Mouse (Mus musculus) neural tube, embryonic 11.5 days (tissue): ENCODE results near the gene Xirp1. TPM values are rescaled to one million over a fixed set of nuclear protein-coding genes. Genes with fewer than 3 reads are reported as not detected.
A peak's percentile ranks its signal among the peaks of the same experiment; 100 is the strongest.
"Not testable (repeated sequence)": the region's sequence is repeated elsewhere in the genome, so short reads cannot be mapped to it uniquely, and the experiment has no call there.

Experiments used
- ATAC-seq: fragments of 200-750 bp; cut with Nextera tagmentation; 2 replicates; pipeline ENCODE4 v1.8.0; 2017; ENCODE audit warnings: moderate number of reproducible peaks, mild to moderate bottlenecking, moderate TSS enrichment, moderate library complexity; ENCODE audit not compliant: insufficient read depth, low FRiP score, low TSS enrichment
- DNase-seq: peaks from one replicate; pipeline ENCODE4 v3.0.0-alpha.2; 2015; ENCODE audit warnings: low spot score
- H3K27ac ChIP-seq: fragments of 300-500 bp; sonication (generic); 2 replicates; pipeline ENCODE4 v1.5.1; 2014; ENCODE audit warnings: low read depth, mild to moderate bottlenecking, low read length
- H3K27me3 ChIP-seq: fragments of 300-500 bp; sonication (generic); 2 replicates; pipeline ENCODE4 v1.6.1; 2014; ENCODE audit warnings: mild to moderate bottlenecking, low read length, mixed read lengths; ENCODE audit not compliant: control insufficient read depth, insufficient read depth
- H3K36me3 ChIP-seq: fragments of 300-500 bp; sonication (generic); 2 replicates; pipeline ENCODE4 v1.6.1; 2014; ENCODE audit warnings: mild to moderate bottlenecking, low read length, moderate library complexity, mixed read lengths; ENCODE audit not compliant: control insufficient read depth, insufficient read depth
- H3K4me1 ChIP-seq: fragments of 300-500 bp; sonication (generic); 2 replicates; pipeline ENCODE4 v1.6.1; 2014; ENCODE audit warnings: low read length, mixed read lengths; ENCODE audit not compliant: control insufficient read depth, insufficient read depth
- H3K4me2 ChIP-seq: fragments of 300-500 bp; sonication (generic); 2 replicates; pipeline ENCODE4 v1.6.1; 2014; ENCODE audit warnings: low read depth, mild to moderate bottlenecking, moderate library complexity
- H3K4me3 ChIP-seq: fragments of 300-500 bp; sonication (generic); 2 replicates; pipeline ENCODE4 v1.5.1; 2014; ENCODE audit warnings: low read depth, low read length
- H3K9ac ChIP-seq: fragments of 300-500 bp; sonication (generic); 2 replicates; pipeline ENCODE4 v1.6.1; 2014; ENCODE audit warnings: mild to moderate bottlenecking, low read length
- H3K9me3 ChIP-seq: fragments of 300-500 bp; sonication (generic); 2 replicates; pipeline ENCODE4 v1.6.1; 2016; ENCODE audit warnings: low read length; ENCODE audit not compliant: control insufficient read depth
- WGBS: fragments of 180-500 bp; shearing (Covaris S2); extraction: QIAGEN DNeasy Blood & Tissue Kit; methylation state at CpG from one replicate; pipeline ENCODE4 v1.1.7; 2014; 5-methylcytosine and 5-hydroxymethylcytosine counted together
- polyA plus RNA-seq: library from polyadenylated mRNA; unstranded; fragments of >200 nt; fragmentation: Nextera tagmentation; extraction: Ambion mirVana; gene quantifications from 2 replicates; pipeline ENCODE4 v1.2.1, GENCODE M21; 2014

Gene Xirp1
- polyA plus RNA-seq, 1 experiment from 2014 or later: 0.33 TPM

DNA sequence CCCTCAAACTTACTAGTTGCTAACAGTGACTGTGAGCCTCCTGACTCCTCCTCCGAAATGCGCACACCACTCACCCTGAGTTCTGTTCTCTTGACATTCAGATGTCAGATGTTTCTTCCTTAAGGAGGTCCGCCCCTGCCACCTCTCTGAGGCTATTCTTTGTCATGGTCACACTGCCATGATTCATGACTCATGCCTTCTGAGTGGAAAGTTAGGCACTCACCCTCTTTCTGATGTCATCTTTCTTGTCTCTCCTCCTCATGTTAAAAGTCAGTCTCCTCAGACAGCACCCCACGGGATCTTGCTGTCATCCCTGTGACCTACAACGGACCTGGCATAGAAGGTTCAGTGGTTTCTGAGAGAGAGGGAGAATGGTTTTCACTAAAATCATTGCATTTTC, 10.6 kb downstream of the Xirp1 start:
- no peak overlapping the region for H3K4me2 ChIP-seq
- no peaks in the 10 kb centered on the region for H3K36me3 ChIP-seq
- peaks cover 2% of the 10 kb centered on the region; the same call in 1 of the 2 replicates for H3K4me1 ChIP-seq
- 86% methylated on average over 5 of the region's 5 CpGs for WGBS
- no peak overlapping the region for H3K27ac ChIP-seq
- H3K27me3 ChIP-seq: no peaks in the 10 kb centered on the region
- no peaks in the 10 kb centered on the region for H3K9me3 ChIP-seq
- H3K4me3 ChIP-seq: no peak overlapping the region
- ATAC-seq (no peak), DNase-seq (no peak)
- H3K9ac ChIP-seq: no peak overlapping the region

- not testable (repeated sequence) for DNase-seq, ATAC-seq, H3K9ac ChIP-seq, H3K4me3 ChIP-seq, H3K4me2 ChIP-seq, H3K27me3 ChIP-seq, H3K4me1 ChIP-seq, H3K36me3 ChIP-seq, H3K9me3 ChIP-seq, H3K27ac ChIP-seq
- WGBS: 85% methylated on average over 6 of the region's 6 CpGs
Measured at GRCm38 (mm10) chr9:120012161-120012560, 11.2 kb downstream of the Xirp1 start.

DNA sequence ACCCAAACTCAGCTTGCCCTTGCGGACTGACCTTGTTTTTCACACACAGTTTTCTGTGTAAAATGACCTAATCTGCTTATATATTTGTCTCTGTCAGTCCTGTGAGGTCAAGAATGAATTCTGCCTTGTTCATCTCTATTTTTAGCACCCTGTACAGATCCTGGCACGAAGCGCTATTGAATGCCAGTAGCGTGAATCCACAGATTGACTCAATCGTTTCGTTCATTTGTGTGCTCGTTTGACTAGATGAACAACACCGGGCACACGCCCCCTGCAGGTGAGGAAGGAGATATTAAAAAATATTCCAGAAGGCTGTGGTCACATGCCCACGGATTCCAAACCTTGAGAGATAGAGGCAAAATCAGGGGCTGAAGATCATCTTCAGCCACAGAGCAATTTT, 11.9 kb downstream of the Xirp1 start:
- H3K4me3 ChIP-seq: peak overlapping the region; percentile 38
- peak; percentile 74 for DNase-seq
- 2% methylated on average over 10 of the region's 10 CpGs for WGBS
- H3K27me3 ChIP-seq: no peaks in the 10 kb centered on the region
- H3K27ac ChIP-seq: no peak overlapping the region
- H3K4me1 ChIP-seq: peaks cover 2% of the 10 kb centered on the region; the same call in 1 of the 2 replicates
- no peak overlapping the region; the same call in 1 of the 2 replicates for H3K9ac ChIP-seq
- H3K9me3 ChIP-seq: no peaks in the 10 kb centered on the region
- peak overlapping the region; percentile 66 for H3K4me2 ChIP-seq
- H3K36me3 ChIP-seq: no peaks in the 10 kb centered on the region
- ATAC-seq: peak; percentile 36

GRCm38 (mm10) chr9:120010781-120011511, 12.5 kb downstream of the Xirp1 start:
- Histone ChIP-seq H3K36me3 (no peaks in the 10 kb centered on the region), H3K27ac (no peak overlapping the region), H3K9ac (peak overlapping the region; percentile 24; the same call in 1 of the 2 replicates), H3K9me3 (no peaks in the 10 kb centered on the region), H3K4me3 (peak overlapping the region; percentile 38), H3K27me3 (no peaks in the 10 kb centered on the region), H3K4me2 (peak overlapping the region; percentile 66), H3K4me1 (peaks cover 2% of the 10 kb centered on the region; the same call in 1 of the 2 replicates)
- WGBS: 2% methylated on average over 53 of the region's 60 CpGs
- DNase-seq (peak; percentile 95), ATAC-seq (peak; percentile 94)

DNA sequence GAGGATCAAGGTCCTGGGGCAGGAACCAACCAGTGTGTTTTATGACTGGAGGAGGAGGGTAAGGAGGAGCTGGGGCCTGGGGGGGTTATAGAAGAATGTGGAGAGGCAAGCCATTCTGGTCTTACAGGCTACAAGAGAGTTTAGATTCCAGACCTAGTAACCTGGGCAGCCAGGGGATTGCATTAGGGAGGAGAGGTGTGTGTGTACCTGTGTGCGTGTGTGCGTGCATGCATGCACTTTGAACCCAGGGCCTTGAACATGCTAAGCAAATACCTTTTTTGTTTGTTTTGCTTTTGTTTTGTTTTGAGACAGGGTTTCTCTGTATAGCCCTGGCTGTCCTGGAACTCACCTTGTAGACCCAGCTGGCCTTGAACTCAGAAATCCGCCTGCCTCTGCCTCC, 13.5 kb downstream of the Xirp1 start:
- DNase-seq (no peak), ATAC-seq (no peak)
- Histone ChIP-seq H3K4me3 (no peak overlapping the region), H3K4me2 (no peak overlapping the region), H3K36me3 (no peaks in the 10 kb centered on the region), H3K4me1 (peaks cover 2% of the 10 kb centered on the region; the same call in 1 of the 2 replicates), H3K27me3 (no peaks in the 10 kb centered on the region), H3K9ac (no peak overlapping the region), H3K27ac (no peak overlapping the region), H3K9me3 (no peaks in the 10 kb centered on the region)
- WGBS: 93% methylated on average over 3 of the region's 3 CpGs

DNA sequence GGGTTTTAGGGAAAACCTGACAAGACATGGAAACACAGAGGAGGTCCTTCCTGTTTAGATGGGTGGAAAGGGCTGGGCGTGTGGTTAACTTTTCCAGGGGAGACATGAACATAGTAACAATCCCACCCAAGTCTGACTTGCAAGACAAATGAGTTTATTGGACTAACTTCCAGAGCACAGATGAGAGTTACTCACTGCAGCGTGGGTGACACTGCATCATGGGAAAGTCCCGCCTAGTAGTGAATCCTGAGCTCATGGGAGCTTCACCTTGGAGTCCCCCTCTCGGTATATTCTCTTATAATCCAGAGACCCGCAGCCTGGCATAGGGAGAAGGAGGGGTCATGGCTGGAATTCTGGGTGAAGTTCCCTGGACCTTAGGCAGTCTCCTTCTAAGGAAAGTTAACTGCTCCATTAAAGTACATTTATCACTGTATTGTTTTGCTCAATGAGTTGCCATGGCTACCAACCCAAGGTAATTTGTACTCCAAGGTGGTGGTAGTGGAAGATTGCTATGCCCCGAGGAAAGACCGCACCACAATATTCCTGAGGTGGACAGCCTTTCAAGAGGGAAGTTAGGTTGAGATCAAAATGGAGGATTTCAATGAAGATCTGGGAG, 14.1 kb downstream of the Xirp1 start:
- Histone ChIP-seq H3K27ac (no peak overlapping the region), H3K27me3 (no peaks in the 10 kb centered on the region), H3K9ac (no peak overlapping the region), H3K9me3 (no peaks in the 10 kb centered on the region), H3K4me1 (peaks cover 2% of the 10 kb centered on the region; the same call in 1 of the 2 replicates), H3K4me3 (no peak overlapping the region), H3K4me2 (no peak overlapping the region), H3K36me3 (no peaks in the 10 kb centered on the region)
- WGBS: 73% methylated on average over 7 of the region's 7 CpGs
- no peak for ATAC-seq
- no peak for DNase-seq

DNA sequence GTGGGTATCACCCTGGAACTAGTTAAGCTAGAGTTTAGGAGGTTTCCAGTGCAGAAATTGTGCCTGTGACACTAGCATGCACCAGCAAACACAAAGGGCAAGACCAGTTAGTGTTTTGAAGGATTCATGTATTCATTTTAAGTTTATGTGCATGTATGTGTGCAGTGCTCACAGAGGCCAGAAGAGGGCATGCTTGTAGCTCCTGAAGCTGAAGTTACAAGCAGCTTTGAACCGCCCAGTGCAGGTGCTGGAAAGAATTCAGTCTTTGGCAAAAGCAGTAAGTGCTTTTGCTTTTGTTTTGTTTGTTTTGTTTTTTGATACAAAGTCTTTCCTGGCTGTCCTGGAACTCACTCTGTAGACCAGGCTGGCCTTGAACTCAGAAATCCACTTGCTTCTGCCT, 15.6 kb downstream of the Xirp1 start:
- no peaks in the 10 kb centered on the region for H3K36me3 ChIP-seq
- H3K4me1 ChIP-seq: peaks cover 2% of the 10 kb centered on the region; the same call in 1 of the 2 replicates
- ATAC-seq (no peak), DNase-seq (no peak)
- H3K4me2 ChIP-seq: no peak overlapping the region
- no peaks in the 10 kb centered on the region for H3K9me3 ChIP-seq
- no peak overlapping the region for H3K27ac ChIP-seq
- no peak overlapping the region for H3K4me3 ChIP-seq
- H3K27me3 ChIP-seq: no peaks in the 10 kb centered on the region
- WGBS: 93% methylated on average over 1 of the region's 1 CpGs
- no peak overlapping the region for H3K9ac ChIP-seq

- H3K4me1 ChIP-seq: peaks cover 2% of the 10 kb centered on the region; the same call in 1 of the 2 replicates
- H3K9ac ChIP-seq: no peak overlapping the region
- no peak overlapping the region for H3K4me3 ChIP-seq
- no peak overlapping the region for H3K4me2 ChIP-seq
- no peaks in the 10 kb centered on the region for H3K9me3 ChIP-seq
- DNase-seq (no peak), ATAC-seq (no peak)
- H3K36me3 ChIP-seq: no peaks in the 10 kb centered on the region
- H3K27ac ChIP-seq: no peak overlapping the region
- WGBS: 78% methylated on average over 3 of the region's 3 CpGs
- no peaks in the 10 kb centered on the region for H3K27me3 ChIP-seq
Measured at GRCm38 (mm10) chr9:120005936-120006335, 17.5 kb downstream of the Xirp1 start.

DNA sequence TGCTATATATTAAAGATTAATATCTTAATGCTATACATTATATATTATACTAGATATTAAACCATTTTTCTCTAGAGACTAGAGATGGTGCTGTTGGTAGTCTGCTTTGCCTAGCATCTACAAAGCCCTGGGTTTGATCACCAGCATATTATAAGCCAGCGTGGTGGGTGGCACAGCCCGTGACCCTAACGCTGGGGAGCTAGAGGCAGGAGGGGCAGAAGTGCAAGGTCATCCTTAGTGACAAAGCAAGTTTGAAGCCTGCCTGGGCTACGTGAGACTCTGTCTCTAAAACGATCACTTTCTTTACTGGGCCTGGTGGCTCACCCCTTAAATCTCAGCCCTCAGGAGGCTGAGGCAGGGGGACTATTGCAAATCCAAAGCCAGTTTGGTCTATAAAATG, 20.5 kb downstream of the Xirp1 start:
- Histone ChIP-seq H3K4me2 (no peak overlapping the region), H3K27me3 (no peaks in the 10 kb centered on the region), H3K4me1 (no peaks in the 10 kb centered on the region), H3K36me3 (no peaks in the 10 kb centered on the region), H3K9ac (no peak overlapping the region), H3K9me3 (no peaks in the 10 kb centered on the region), H3K4me3 (no peak overlapping the region), H3K27ac (no peak overlapping the region)
- DNase-seq (no peak), ATAC-seq (no peak)
- WGBS: 73% methylated on average over 5 of the region's 5 CpGs
